Mouse (Mus musculus) skeletal muscle tissue, adult 2 months (tissue): Measurements from ENCODE around the gene Ccdc171.
"Not testable (repeated sequence)": the region's sequence is repeated elsewhere in the genome, so short reads cannot be mapped to it uniquely, and the experiment has no call there.

Source experiments
- DNase-seq: peaks from one replicate; pipeline ENCODE4 v3.0.0-alpha.2; 2012; ENCODE audit warnings: low read depth, low spot score

The Ccdc171 gene

DNA sequence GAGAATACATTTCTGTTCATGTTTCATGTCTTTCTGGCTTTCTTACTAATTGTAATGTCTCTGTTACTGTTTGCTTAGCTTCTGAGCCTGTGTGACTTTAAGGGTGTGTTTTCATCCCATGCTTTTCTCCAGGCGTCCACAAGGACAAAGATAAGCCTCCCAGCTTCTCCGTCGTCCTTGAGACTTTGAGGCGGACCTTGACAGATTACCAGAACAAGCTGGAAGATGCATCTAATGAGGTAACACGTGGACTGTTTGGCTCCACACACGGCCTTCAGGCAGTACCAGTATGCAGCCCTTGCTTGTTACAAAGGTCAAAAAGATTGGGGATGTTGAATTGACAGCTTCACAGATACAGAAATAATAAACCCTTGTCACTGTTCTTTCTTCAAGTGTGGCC lies 130.1 kb downstream of the Ccdc171 start:
- no peak for DNase-seq

DNA sequence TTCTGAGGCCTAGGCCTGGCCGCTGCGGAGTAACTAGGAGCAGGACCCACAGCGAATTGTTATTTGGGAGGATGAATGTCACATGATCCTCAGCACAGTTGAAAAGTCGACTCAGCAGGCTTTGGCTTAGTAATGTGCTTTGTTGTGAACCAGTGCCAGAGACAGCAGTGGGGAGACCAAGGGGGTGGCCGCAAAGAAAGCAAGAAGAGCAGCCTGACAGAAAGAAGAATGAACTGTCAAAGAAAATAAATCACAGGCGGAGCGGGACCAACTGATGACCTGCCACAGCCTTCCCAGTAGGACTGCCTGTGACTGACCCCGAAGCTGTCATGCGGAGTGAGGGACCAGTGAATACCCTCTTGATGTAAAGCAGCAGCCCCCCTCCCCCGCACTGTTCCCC lies 131.2 kb downstream of the Ccdc171 start:
- peak; percentile 9 for DNase-seq

DNA sequence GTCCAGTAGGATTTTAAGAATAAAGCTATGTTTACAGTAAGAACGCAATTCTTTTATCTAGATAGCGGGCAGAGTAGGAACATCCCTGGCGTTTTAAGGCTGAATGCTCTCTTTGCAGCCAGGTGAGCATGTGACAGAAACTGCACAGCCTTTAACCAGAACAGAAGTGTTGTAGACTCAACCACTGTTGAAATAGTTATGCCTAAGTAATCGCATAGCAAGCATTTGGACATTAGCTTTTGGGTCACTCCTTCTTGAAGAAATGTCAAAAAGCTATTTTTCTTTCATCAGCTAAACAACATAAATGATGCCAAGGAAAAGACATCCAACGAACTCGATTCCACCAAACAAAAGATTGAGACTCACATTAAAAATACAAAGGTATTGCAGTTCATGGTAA lies 131.7 kb downstream of the Ccdc171 start:
- DNase-seq = no peak

DNA sequence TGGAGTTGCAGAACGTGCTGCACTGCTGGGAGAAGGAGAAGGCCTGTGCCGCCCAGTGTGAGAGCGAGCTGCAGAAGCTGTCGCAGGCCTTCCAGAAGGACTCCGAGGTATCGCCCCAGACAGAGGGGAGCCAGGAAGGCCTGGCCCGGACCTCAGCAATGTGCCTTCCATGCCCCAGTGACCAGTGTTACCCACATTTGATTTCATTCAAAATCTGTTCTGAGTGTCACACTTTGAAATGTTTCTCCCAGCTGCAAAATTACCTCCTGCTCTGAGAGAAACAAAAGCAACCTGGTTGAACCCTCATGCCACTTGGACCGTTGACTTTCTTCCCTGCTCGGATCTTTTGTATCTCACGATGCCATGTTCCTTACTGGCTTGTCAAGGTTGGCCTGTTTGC lies 133.1 kb downstream of the Ccdc171 start:
- DNase-seq = no peak

DNA sequence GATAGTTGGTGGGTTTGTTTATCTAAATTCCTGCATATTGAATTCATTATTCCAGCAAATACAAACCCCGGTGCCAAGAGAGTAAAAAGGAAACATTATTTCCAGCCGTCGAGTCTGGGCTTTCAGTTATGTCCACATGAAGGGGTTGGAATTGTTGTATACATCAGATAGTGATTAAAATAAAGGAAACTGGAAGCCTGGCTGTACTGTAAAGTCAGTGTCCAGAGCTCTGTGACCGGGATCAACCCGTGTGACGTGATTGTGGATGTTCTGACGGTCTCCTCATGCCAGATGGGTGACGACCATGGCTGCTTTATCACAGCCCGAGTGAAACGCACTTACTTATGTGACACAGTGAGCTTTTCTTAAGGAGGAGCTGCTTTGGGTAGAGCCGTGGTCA lies 134.1 kb downstream of the Ccdc171 start:
- no peak for DNase-seq

DNA sequence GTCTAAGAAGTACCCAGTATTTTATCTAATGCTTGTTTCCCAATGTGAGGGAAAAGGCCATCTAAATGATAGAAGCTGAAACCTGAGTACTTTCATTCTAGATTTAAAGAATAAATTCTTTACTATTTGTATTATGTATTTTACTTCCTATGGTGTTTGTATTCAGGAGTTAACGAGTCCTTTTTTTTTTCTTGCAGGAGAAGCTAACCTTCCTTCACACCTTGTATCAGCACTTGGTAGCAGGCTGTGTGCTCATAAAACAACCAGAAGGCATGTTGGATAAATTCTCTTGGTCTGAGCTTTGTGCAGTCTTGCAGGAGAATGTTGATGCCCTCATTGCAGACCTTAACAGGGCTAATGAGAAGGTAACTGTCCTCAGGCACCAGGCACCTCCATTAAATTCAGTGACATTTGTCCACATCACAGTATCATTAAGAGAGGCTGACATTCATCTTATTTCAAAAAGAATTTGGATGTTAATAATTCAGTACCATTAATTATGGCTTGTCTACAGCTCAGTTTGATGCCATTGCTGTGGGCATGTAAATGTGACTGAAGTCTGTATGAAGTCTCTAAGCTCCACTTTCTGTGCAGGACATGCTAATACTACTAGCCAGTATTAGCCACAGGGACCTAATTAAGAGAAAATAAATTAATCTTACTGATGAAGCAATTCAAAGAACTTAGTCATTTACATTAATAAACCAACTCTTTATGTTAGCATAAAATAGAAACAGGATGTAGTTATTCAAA lies 136.3 kb downstream of the Ccdc171 start:
- DNase-seq = no peak

DNA sequence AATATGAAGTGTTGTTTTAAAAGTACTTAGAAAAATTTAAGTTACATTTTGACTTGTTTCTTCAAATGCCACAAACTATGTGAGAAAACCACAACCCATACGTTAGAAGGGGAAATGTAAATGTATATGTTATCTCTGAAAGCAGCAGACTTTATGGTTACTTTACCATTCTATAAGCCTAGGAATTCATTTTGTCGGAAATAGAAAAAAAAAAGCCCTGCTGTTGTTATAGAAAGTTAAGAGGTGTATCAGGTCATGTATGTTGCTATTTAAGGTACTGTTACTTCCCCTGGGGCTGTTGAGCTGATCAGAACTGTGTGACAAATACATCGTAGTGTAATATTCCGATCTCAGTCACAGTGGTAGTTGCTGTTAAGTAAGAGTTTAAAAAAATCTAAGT lies 137.0 kb downstream of the Ccdc171 start:
- no peak for DNase-seq

DNA sequence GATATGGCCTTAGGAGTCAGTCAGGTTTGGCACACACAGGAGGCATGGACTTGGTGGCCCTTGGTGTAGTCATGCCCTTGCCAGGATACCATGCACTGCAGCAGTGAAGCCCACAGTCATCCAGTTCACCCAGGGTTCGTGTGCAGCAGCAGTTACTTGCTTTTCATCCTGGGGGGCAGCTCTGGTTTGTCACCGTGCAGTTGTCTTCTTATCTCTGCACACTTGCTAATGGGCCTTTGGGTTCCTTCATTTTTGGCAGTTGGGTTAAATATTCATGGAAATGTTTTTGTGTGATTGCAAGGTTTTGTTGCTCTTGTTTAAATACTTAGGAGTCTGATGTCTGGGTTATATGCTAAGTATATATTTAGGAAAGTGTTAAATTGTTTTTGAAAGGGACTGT lies 144.2 kb downstream of the Ccdc171 start:
- no peak for DNase-seq

DNA sequence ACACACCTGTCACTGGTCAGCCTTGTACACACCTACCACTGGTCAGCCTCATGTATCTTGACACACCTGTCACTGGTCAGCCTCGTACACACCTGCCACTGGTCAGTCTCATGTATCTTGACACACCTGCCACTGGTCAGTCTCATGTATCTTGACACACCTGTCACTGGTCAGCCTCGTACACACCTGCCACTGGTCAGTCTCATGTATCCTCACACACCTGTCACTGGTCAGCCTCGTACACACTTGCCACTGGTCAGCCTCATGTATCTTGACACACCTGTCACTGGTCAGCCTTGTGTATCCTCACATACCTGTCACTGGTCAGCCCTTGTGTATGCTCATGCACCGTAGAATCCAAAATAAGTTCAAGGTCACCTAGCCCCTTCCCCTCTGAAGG lies 150.0 kb downstream of the Ccdc171 start:
- DNase-seq = not testable (repeated sequence)

DNA sequence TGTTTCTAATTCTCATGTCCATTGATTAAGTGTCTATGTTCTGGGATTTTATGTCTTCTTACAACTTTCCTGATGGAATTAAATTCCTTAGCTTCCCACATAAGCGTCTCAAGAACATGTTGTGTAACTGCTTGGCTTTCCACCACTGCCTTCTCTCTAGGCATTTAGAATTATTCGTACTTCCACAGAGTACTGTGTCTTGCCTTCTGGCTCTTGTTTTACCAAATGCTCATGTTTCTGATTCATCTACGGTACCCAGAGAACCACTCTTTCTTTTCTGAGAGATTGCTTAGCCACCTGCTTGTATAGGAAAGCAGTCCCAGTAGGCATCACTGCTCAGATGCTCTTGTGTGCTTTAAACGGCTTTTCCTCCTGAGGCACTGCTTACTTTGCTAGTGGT lies 151.1 kb downstream of the Ccdc171 start:
- DNase-seq = no peak

DNA sequence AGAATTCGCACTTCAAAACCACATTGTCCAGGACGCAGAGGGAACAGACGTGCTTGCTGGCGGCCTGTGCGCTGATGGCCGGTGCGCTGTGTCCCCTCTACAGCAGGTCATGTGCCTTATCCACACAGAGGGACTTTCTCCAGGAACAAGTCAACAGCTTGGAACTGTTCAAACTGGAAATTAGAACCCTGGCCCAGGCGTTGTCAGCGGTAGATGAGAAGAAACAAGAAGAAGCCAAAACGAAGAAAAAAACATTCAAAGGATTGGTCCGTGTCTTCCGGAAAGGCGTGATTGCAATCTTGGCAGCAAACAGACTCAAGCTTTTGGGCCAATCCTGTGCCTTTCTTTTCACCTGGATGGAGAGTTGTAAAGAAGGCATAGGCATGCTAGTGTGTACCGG lies 155.7 kb downstream of the Ccdc171 start:
- DNase-seq = no peak

DNA sequence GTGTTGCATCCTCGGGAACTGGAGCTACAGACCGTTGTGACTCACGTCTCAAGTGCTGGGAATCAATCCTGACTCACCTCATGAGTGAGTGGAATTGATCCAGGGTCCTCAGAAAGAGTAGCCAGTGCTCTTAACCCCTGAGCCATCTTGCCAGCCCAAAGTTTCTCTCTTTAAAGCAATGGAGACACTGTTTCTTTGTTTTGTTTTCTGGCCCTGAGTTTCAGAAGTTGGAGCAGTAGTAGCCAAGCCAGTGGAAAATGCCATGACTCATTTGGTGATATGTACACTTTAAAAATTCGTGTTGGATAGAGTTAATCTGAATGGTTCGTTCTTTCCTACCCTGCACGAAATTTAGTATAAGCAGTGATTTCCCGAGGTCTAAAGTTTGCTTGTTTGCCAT lies 157.5 kb downstream of the Ccdc171 start:
- DNase-seq = no peak

DNA sequence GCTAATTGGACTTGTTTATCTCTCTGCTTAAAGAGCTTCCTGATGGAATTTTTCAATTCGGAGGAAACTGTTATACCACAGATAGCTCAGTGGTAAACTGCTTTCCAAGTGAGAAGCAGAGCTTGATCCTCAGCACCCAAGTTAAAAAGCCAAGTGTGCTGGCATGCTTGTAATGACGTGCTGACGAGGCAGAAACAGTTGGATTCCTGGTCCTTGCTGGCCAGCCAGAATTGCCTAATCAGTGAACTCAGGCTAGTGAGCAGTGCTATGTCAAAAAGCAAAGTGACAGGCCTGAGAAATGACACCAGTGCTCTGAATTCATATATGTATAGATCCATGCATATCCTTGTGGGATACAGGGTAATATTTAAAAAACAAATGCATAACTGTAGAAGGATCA lies 174.8 kb downstream of the Ccdc171 start:
- DNase-seq = no peak

DNA sequence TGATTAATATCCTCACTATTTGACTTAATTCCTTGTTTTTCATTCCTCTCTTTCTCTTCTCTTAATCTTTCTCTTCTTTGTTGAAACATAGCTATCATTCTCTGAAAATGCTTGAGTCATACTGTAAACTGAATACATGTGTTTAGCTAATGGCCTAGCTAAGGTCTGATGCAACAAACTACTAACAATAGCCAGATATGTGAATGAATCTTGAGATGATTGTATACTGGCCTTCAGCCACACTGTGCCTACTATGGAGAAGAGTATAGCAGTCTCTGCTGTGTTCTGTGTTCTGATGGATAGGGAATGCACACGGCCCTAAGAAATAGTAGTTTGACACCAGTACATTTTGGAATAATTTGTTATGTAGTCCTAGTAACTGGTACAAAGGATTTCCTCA lies 191.7 kb downstream of the Ccdc171 start:
- DNase-seq = no peak

DNA sequence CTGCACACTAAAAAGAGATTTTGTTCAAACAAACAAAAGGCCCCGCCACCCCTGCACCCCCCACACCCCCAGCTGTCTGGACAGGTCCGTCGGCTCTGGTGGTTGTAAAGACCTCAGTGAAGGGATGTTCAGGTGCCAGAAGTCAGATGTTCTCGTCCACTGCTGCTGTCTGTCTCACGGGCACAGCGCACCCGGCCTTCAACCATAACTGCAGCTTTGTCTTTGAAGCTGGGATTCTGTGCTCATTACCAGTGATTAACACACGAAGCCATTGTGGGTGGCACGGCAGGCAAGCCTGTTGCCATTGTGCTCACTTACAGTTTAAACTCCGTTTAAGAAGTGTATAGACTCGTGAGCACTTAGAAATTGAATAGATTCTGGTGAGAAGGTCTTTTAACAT lies 194.5 kb downstream of the Ccdc171 start:
- DNase-seq = no peak

DNA sequence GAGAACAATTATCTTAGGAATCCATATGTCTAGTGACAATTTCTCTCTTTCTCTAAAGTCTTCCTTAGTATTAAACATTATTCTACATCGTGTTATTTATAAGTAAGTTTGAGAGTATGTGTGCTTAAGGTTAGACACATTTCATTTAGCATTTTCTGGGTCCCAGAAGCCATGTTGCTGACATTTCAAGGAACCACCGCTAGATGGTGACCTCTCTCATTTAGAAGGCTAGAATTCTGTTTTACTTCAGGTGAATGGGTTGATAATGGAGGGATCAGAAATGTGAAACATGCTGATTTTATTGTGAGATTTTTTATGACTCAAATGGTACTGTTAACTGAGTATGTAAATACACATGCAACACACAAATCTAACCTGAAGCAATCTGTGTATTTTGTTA lies 199.8 kb downstream of the Ccdc171 start:
- no peak for DNase-seq

DNA sequence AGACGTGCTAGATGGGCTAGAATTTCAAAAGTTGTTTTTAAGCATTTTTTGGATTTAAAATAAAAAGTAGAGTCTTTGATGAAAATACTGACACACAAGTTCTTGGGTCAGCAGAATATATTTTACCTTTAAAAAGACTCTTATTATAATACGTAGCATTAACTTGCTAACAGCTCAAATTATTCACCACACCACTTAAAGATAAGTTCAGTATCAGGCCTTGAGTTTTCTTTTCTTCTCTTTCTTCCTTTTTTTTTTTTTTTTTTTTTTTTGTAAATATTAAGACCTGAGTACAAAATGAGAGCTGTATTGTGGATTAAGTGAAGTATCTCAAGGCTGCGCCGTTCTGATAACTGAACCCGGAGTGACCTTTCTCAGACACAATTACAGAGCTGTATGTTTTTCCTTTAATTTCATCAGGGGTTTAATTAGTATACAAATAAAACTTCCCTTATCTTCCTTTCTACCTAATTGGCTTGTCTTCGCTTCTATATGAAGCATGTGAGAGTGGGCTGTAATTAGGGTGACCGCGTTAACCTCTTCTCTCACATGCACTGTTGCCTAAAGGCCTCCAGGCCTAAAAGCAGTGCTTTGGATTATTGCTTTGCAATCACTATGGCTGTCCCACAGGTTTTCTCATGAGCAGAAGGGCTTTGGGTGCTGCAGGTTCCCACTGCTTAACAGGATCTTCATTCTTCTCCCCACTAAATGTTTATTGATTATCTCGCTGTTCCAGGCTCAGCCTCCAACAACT lies 214.0 kb downstream of the Ccdc171 start:
- DNase-seq = no peak

DNA sequence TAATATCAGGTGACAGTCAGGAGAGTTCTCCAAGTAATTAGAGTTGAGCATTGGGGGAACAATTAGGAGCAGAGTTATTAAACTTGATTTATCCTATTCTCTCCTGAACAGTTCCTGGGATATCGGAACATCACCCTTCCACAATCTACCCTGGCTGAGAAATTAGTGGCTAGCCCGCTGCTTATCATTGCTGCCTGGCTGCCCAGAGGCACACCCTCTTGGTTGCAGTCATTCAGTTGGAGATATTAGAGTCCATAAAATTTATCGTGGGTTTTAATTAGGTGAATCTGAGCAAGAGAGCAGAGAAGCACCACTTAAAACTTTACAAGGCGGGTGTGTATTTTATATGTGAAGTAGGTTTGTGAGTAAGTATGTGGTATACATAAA lies 214.5 kb downstream of the Ccdc171 start:
- DNase-seq = no peak

DNA sequence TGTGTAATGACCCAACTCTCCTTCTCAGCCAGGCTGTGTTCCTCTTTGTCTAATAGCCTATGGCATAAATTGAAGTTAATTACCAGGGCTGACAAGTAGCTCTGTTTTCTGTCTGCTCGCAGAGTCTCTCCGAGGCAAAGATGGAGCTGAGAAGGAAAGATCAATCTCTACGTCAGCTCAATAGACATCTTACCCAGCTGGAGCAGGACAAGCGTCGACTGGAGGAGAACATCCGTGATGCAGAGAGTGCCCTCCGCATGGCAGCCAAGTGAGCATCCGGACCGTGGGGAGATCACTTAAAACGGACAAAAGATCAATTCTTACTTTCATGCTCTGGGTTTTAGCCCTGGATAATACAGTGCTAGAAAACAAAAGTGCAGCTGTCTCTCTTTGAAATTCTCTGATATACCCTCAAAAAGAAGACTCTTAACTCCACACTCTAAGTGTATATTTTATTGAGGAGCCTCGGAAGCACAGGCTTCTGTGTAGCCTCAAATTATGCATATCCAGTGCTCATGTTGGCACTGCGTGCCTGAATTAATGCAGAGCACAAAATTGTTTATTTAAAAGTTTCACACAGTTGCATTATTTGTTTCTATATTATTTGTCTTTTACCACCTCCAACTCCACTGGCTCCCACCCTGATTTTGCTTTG lies 217.6 kb downstream of the Ccdc171 start:
- DNase-seq = no peak

DNA sequence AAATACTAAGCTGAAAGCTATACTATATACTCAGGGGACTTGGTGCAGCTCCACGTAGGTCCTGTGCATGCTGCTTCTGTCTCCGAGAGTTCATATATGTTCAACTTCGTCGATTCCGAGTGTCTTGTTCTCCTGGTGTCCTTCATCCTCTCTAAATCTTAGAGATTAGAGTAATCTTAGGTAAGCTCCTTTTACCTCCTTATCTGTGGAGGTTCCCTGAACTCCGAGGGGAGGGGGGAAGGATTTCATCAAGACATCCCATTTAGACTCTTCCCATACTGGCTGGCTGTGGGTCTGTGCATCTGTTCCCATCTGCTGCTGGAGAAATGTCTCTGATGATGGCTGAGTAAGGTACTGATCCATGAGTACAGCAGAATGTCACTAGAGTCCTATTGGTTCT lies 249.8 kb downstream of the Ccdc171 start:
- DNase-seq = no peak

DNA sequence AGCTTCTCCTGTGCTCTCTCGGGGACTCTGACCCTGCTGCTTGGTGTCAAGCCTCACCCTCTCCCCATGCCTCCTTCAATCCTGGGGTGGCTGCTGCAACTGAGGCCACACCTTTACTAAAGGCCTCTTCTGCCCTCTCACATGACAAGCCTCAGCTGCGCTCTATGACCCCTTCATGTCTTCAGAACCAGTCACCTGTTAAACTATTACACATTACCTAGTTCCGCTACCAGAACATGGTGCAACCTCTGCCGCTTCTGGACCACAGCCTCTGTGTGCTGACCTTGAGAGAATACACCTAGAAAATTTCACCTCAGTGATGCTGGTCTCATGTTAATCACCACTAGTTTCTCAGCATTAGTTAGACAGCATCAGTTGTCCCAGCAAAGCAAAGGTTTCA lies 254.7 kb downstream of the Ccdc171 start:
- no peak for DNase-seq

DNA sequence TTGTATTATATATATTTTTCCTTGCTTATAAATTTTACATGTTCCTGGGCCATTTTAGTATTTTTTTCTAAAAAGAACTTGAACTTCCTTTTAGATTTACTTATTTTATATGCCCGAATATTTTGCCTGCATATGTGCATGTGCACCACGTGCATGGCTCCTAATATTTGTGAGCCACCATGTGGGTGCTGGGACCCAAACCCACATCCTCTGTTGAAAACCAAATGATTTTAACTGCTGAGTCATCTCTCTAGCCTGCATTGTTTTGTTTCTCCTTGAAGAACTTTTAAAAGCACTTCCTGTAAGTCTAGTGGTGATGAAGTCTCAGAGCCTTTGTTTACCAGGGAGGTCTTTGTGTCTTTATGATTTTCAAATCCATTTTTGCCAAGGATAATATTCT lies 259.8 kb downstream of the Ccdc171 start:
- DNase-seq = no peak

DNA sequence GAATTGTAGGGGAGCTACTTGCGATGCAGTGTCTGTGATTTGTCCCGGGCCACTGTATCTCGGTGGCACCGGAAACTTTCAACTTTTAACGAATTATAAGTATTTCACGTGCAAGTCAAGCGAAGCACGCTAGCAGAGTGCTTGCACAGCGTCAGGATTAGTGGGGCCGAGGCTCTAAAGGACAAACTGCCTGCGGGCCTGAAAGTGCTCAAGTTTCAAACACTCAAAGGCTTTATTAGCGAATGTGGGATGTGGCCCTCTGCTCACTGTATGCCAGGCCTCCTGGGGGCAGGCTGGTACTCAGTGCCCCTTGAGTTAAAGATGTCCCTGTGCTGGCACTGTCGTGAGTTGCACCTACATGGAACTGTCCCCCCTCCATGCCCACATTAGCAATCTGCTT lies 266.5 kb downstream of the Ccdc171 start:
- no peak for DNase-seq
